Mouse (Mus musculus) CH12F3 (cell line): Measurements from ENCODE around the gene Oaz1.
"Not testable (repeated sequence)": the region's sequence is repeated elsewhere in the genome, so short reads cannot be mapped to it uniquely, and the experiment has no call there.

ENCODE experiments used
- in situ Hi-C: fragments of 300-500 bp; cut with MboI; formaldehyde crosslinking; loops from 2 replicates; pipeline ENCODE4 v1.14.3; 2020; ENCODE audit warnings: low sequenced_read_pairs

The Oaz1 gene

GRCm38 (mm10) chr10:80802204-80802912 is 24.1 kb upstream of the Oaz1 start:
- in situ Hi-C loops: no loop called here

GRCm38 (mm10) chr10:80802996-80803395 is 23.5 kb upstream of the Oaz1 start:
- in situ Hi-C loops: no loop called here

GRCm38 (mm10) chr10:80804340-80804739 is 22.1 kb upstream of the Oaz1 start:
- in situ Hi-C loops: no loop called here

- in situ Hi-C loops: no loop called here
These were observed 21.5 kb upstream of the Oaz1 start, which contains the start of gene Amh for GRCm38 (mm10) chr10:80804916-80805315. Amh (plus strand) TSS chr10:80805243.

- in situ Hi-C loops: no loop called here
These were observed 21.1 kb upstream of the Oaz1 start for GRCm38 (mm10) chr10:80805322-80805721.

GRCm38 (mm10) chr10:80805925-80806324 is 20.5 kb upstream of the Oaz1 start:
- in situ Hi-C loops: no loop called here

- in situ Hi-C loops: no loop called here
These were observed 20.0 kb upstream of the Oaz1 start for GRCm38 (mm10) chr10:80806341-80807056.

- in situ Hi-C loops: no loop called here
These were observed 19.3 kb upstream of the Oaz1 start for GRCm38 (mm10) chr10:80807057-80807627.

- in situ Hi-C loops: no loop called here
These were observed 18.1 kb upstream of the Oaz1 start for GRCm38 (mm10) chr10:80808099-80808984.

- in situ Hi-C loops: no loop called here
These were observed 17.3 kb upstream of the Oaz1 start for GRCm38 (mm10) chr10:80808985-80809632.

GRCm38 (mm10) chr10:80810084-80810483 is 16.4 kb upstream of the Oaz1 start:
- in situ Hi-C loops: no loop called here

GRCm38 (mm10) chr10:80812391-80813041 is 13.9 kb upstream of the Oaz1 start:
- in situ Hi-C loops: no loop called here

- in situ Hi-C loops: no loop called here
These were observed 13.1 kb upstream of the Oaz1 start, which contains the start of gene Jsrp1 for GRCm38 (mm10) chr10:80813366-80813765. Jsrp1 (minus strand) TSS chr10:80813498.

GRCm38 (mm10) chr10:80814800-80815199 is 11.7 kb upstream of the Oaz1 start:
- in situ Hi-C loops: no loop called here

- in situ Hi-C loops: not testable (repeated sequence)
These were observed 10.2 kb upstream of the Oaz1 start for GRCm38 (mm10) chr10:80816303-80816702.

GRCm38 (mm10) chr10:80817164-80817563 is 9.3 kb upstream of the Oaz1 start:
- in situ Hi-C loops: no loop called here

GRCm38 (mm10) chr10:80817955-80818354 is 8.5 kb upstream of the Oaz1 start:
- in situ Hi-C loops: not testable (repeated sequence)

GRCm38 (mm10) chr10:80818599-80819281 is 7.7 kb upstream of the Oaz1 start:
- in situ Hi-C loops: no loop called here

- in situ Hi-C loops: no loop called here
These were observed 7.0 kb upstream of the Oaz1 start for GRCm38 (mm10) chr10:80819406-80819805.
